Mouse (Mus musculus) neural tube, embryonic 15.5 days (tissue): ENCODE measurements around the gene Plppr3. TPM values are rescaled to one million over a fixed set of nuclear protein-coding genes. Genes with fewer than 3 reads are reported as not detected.

ENCODE experiments used
- ATAC-seq: fragments of 200-750 bp; cut with Nextera tagmentation; 2 replicates; pipeline ENCODE4 v1.8.0; 2017; ENCODE audit warnings: mild to moderate bottlenecking, moderate TSS enrichment, moderate library complexity; ENCODE audit not compliant: low FRiP score
- H3K27ac ChIP-seq: fragments of 300-500 bp; sonication (generic); replicated peaks from 2 replicates; pipeline ENCODE4 v1.5.1; 2015; ENCODE audit warnings: mild to moderate bottlenecking, inconsistent platforms
- H3K27me3 ChIP-seq: fragments of 300-500 bp; sonication (generic); replicated peaks from 2 replicates; pipeline ENCODE4 v1.6.1; 2015; ENCODE audit warnings: inconsistent platforms
- H3K36me3 ChIP-seq: fragments of 300-500 bp; sonication (generic); 2 replicates; pipeline ENCODE4 v1.6.1; 2015; ENCODE audit warnings: inconsistent platforms
- H3K4me1 ChIP-seq: fragments of 300-500 bp; sonication (generic); 2 replicates; pipeline ENCODE4 v1.6.1; 2015; ENCODE audit warnings: inconsistent platforms
- H3K4me2 ChIP-seq: fragments of 300-500 bp; sonication (generic); 2 replicates; pipeline ENCODE4 v1.6.1; 2015; ENCODE audit warnings: inconsistent platforms, mild to moderate bottlenecking, moderate library complexity
- H3K4me3 ChIP-seq: fragments of 300-500 bp; sonication (generic); replicated peaks from 2 replicates; pipeline ENCODE4 v1.5.1; 2015; ENCODE audit warnings: mild to moderate bottlenecking, inconsistent platforms
- H3K9ac ChIP-seq: fragments of 300-500 bp; sonication (generic); replicated peaks from 2 replicates; pipeline ENCODE4 v1.6.1; 2015; ENCODE audit warnings: mild to moderate bottlenecking, inconsistent platforms
- H3K9me3 ChIP-seq: fragments of 300-500 bp; sonication (generic); replicated peaks from 2 replicates; pipeline ENCODE4 v1.6.1; 2016; ENCODE audit warnings: inconsistent platforms
- WGBS: fragments of 180-500 bp; shearing (Covaris S2); methylation state at CpG from one replicate; pipeline ENCODE4 v1.1.7; 2015; ENCODE audit warnings: mixed read lengths; 5-methylcytosine and 5-hydroxymethylcytosine counted together
- polyA plus RNA-seq: library from polyadenylated mRNA; unstranded; fragments of >200 nt; fragmentation: Nextera tagmentation; extraction: Ambion mirVana; gene quantifications from 2 replicates; pipeline ENCODE4 v1.2.1, GENCODE M21; 2015

Gene Plppr3
- polyA plus RNA-seq, 1 experiment from 2014 or later, result 385 TPM

DNA sequence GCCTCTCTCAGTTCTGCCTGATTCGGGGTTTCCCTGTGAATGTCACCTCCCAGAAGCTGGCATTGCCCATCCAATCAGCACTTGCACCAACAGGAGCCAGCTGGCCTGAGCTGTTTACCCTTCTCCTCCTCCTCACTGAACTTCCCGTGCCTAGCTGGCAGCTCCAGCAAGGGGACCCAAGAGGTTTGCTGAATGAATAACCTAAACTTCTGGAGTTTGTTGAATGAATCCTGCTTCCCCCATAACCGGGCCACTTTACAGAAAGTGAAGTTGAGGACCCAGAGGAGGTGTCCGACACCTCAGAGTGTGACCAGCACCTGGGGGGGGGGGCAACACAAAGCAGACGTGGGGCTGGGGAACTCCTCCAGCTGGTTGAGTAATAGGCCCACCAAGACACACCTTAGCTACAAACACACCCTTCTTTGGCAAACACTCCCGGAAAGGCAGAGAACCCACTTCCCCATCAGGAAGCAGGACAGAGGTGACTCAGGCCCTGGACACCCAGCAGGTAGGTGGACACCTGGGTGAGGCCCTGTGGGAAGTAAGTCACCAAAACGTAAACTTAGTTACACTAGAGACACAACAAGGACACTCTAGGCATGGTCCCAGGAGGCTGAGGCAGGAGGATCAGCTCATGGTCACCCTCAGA is 40.6 kb upstream of the Plppr3 start:
- no peak overlapping the region for H3K4me3 ChIP-seq
- no peak overlapping the region for H3K27ac ChIP-seq
- peaks cover 21% of the 10 kb centered on the region for H3K36me3 ChIP-seq
- H3K27me3 ChIP-seq, result peaks cover 26% of the 10 kb centered on the region
- WGBS, result 75% methylated on average over 7 of the region's 7 CpGs
- peak overlapping the region; percentile 96 for H3K4me2 ChIP-seq
- H3K9me3 ChIP-seq, result no peaks in the 10 kb centered on the region
- no peak for ATAC-seq
- peaks cover 50% of the 10 kb centered on the region for H3K4me1 ChIP-seq
- 0 out of 2 replicates have a peak overlapping the region, but pooled peaks have one; percentile 98 for H3K9ac ChIP-seq

GRCm38 (mm10) chr10:79914131-79914947 is 39.9 kb upstream of the Plppr3 start:
- H3K36me3 ChIP-seq, result peaks cover 21% of the 10 kb centered on the region
- ATAC-seq, result no peak
- peak overlapping the region; percentile 11; the same call in 1 of the 2 replicates for H3K4me2 ChIP-seq
- H3K27me3 ChIP-seq, result peaks cover 19% of the 10 kb centered on the region
- H3K9me3 ChIP-seq, result no peaks in the 10 kb centered on the region
- H3K27ac ChIP-seq, result no peak overlapping the region
- peaks cover 55% of the 10 kb centered on the region for H3K4me1 ChIP-seq
- peak overlapping the region; percentile 9; the same call in 1 of the 2 replicates for H3K9ac ChIP-seq
- WGBS, result 79% methylated on average over 9 of the region's 11 CpGs
- H3K4me3 ChIP-seq, result no peak overlapping the region

GRCm38 (mm10) chr10:79912412-79912811 is 38.0 kb upstream of the Plppr3 start:
- Histone ChIP-seq H3K27ac (no peak overlapping the region), H3K9ac (no peak overlapping the region), H3K4me2 (no peak overlapping the region), H3K4me3 (no peak overlapping the region), H3K9me3 (no peaks in the 10 kb centered on the region), H3K27me3 (no peaks in the 10 kb centered on the region), H3K36me3 (peaks cover 21% of the 10 kb centered on the region), H3K4me1 (peaks cover 48% of the 10 kb centered on the region)
- ATAC-seq, result no peak
- 67% methylated on average over 20 of the region's 20 CpGs for WGBS

- Histone ChIP-seq H3K4me2 (peak within 1 kb of the TSS; percentile 61), H3K27me3 (no peaks in the 10 kb centered on the region), H3K4me3 (no peak within 1 kb of the TSS), H3K9me3 (no peaks in the 10 kb centered on the region), H3K27ac (peak within 1 kb of the TSS; percentile 99), H3K36me3 (peaks cover 30% of the 10 kb centered on the region), H3K4me1 (peaks cover 37% of the 10 kb centered on the region), H3K9ac (0 out of 2 replicates have a peak within 1 kb of the TSS, but pooled peaks have one; percentile 33)
- 94% methylated on average over 4 of the region's 4 CpGs for WGBS
- no peak for ATAC-seq
These were observed 36.1 kb upstream of the Plppr3 start, which contains the start of gene Gm26602 for GRCm38 (mm10) chr10:79910556-79910955. Gm26602 (plus strand) TSS chr10:79910856.

- Histone ChIP-seq H3K36me3 (peaks cover 39% of the 10 kb centered on the region), H3K4me3 (peak overlapping the region; percentile 60), H3K27ac (peak overlapping the region; percentile 99), H3K9ac (peak overlapping the region; percentile 90), H3K9me3 (no peaks in the 10 kb centered on the region), H3K4me1 (peaks cover 24% of the 10 kb centered on the region), H3K4me2 (peak overlapping the region; percentile 61), H3K27me3 (no peaks in the 10 kb centered on the region)
- 20% methylated on average over 14 of the region's 14 CpGs for WGBS
- ATAC-seq, result peak; percentile 69
These were observed 34.9 kb upstream of the Plppr3 start for GRCm38 (mm10) chr10:79909092-79909922.

DNA sequence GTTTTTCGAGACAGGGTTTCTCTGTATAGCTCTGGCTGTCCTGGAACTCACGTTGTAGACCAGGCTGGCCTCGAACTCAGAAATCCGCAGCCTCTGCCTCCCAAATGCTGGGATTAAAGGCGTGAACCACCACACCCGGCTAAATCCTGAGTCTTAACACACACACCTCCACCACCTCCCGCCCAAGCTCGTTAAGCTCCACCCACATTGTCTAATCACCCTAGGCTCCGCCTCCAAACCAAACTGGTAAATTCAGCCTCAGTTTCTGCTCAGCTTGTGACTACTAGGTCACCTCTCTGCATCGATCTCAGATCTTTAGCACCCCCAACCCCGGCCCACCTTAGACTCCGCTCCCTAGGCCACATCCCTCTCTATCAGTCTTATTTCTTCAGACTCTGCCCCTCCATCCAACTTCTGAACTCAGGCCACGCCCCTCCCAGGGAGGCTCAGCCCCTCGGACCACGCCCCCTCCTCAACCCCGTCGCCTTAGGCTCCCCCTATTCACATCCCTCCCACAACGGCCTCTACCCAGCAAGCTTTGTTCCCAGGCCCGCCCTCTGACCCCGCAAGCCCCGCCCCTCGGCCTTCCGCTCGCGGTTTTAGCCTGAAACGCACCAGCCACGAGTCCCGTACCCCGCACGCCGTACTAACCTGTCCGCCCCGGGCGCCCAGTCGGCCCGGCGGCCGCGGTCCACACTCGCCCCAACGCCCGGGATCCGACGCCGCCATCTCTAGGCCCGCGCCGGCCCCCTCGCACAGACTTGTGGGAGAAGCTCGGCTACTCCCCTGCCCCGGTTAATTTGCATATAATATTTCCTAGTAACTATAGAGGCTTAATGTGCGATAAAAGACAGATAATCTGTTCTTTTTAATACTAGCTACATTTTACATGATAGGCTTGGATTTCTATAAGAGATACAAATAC is 34.0 kb upstream of the Plppr3 start, which contains the start of gene Med16:
TSS of gene Med16 (minus strand) at position 757 of the 925 bp plus-strand sequence.
- Histone ChIP-seq H3K4me1 (peaks cover 16% of the 10 kb centered on the region), H3K36me3 (peaks cover 44% of the 10 kb centered on the region), H3K27me3 (no peaks in the 10 kb centered on the region)

DNA sequence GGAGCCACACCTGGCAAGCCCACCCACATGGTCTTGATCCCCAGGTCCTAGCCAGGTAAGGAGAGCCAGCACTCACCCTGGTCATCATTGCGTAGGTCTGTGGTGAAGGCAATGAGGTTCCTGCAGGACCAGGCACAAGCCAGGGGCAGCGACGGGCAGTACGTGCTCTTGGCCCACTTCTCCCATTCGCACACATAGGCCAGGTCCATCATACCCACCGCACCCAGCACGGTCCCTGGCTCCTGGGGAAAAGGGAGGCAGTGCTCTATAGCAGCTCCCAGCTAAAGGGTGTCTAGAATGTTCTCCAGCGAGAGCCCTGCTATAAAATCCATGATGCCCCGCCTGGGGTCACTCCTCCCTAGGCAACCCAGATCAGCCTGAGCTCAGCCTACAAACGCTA is 33.0 kb upstream of the Plppr3 start:
- peak overlapping the region; percentile 61; the same call in 1 of the 2 replicates for H3K4me2 ChIP-seq
- no peak overlapping the region for H3K27ac ChIP-seq
- H3K36me3 ChIP-seq, result peaks cover 48% of the 10 kb centered on the region
- H3K4me3 ChIP-seq, result peak overlapping the region; percentile 60; the same call in 1 of the 2 replicates
- WGBS, result 95% methylated on average over 10 of the region's 10 CpGs
- no peak overlapping the region for H3K9ac ChIP-seq
- H3K9me3 ChIP-seq, result no peaks in the 10 kb centered on the region
- H3K27me3 ChIP-seq, result 0 out of 2 replicates have a peak, but pooled peaks cover 3% of the 10 kb centered on the region
- ATAC-seq, result no peak
- peaks cover 16% of the 10 kb centered on the region for H3K4me1 ChIP-seq

More for the DNA sequence above, 34.0 kb upstream of the Plppr3 start, which contains the start of gene Med16:
- 1% methylated on average over 52 of the region's 52 CpGs for WGBS
- peak; percentile 95 for ATAC-seq
- Histone ChIP-seq H3K9ac (peak within 1 kb of the TSS; percentile 90), H3K27ac (peak within 1 kb of the TSS; percentile 99), H3K4me2 (peak within 1 kb of the TSS; percentile 61), H3K4me3 (peak within 1 kb of the TSS; percentile 60), H3K9me3 (no peaks in the 10 kb centered on the region)

DNA sequence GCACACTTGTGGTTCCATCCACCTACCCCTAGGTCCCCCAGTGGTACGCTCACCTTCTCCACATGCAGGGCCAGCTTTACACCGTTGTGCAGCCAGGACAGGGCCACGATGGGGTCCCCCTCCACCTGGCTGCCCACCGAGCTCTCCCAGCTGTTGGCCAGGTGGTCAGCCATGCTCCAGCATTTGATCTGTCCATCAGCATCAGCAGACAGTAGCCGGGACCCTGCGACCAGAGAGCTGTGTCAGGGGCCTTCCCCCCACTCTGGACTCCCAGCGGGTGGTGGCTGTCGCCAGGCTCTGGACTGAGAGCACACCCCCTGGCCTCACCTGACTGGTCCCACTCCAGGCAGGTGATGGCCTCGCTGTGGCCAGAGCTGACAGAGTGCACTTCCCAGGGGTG is 32.3 kb upstream of the Plppr3 start:
- WGBS, result 96% methylated on average over 9 of the region's 9 CpGs
- Histone ChIP-seq H3K9me3 (no peaks in the 10 kb centered on the region), H3K9ac (no peak overlapping the region), H3K36me3 (peaks cover 48% of the 10 kb centered on the region), H3K4me2 (no peak overlapping the region), H3K4me1 (peaks cover 16% of the 10 kb centered on the region), H3K27me3 (0 out of 2 replicates have a peak, but pooled peaks cover 3% of the 10 kb centered on the region), H3K4me3 (no peak overlapping the region), H3K27ac (no peak overlapping the region)
- no peak for ATAC-seq

DNA sequence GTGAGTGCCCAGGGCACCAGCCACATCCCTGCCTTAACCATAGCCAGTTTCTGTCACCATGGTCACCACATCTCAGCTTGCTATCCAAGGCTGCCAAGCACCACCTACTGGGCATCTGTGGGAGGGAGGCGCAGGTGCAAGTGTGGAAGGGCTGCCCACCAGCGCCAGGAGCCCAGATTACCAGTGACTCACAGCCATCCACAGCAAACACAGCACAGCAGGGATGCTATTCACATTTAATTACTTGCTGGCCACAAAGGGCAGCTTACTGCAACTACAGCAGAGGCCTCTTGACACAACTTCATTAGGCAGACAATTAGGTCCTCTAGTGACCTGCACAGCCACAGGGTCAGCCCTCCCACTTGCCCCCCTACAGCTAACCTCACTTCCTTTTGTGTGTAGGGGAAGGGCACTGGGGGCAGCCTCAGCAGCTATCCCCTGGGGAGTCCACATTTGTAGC is 26.5 kb upstream of the Plppr3 start:
- ATAC-seq, result peak; percentile 56; the same call in 1 of the 2 replicates
- H3K9me3 ChIP-seq, result no peaks in the 10 kb centered on the region
- H3K9ac ChIP-seq, result no peak overlapping the region; the same call in none of the 2 replicates
- no peak overlapping the region for H3K4me3 ChIP-seq
- 0 out of 2 replicates have a peak overlapping the region, but pooled peaks have one; percentile 37 for H3K27ac ChIP-seq
- WGBS, result 22% methylated on average over 2 of the region's 2 CpGs
- 0 out of 2 replicates have a peak, but pooled peaks cover 3% of the 10 kb centered on the region for H3K27me3 ChIP-seq
- peaks cover 52% of the 10 kb centered on the region for H3K36me3 ChIP-seq
- no peak overlapping the region for H3K4me2 ChIP-seq
- peaks cover 14% of the 10 kb centered on the region for H3K4me1 ChIP-seq
